ENCODE assay signal across 18 mouse cellular contexts in the genomic region with DNA sequence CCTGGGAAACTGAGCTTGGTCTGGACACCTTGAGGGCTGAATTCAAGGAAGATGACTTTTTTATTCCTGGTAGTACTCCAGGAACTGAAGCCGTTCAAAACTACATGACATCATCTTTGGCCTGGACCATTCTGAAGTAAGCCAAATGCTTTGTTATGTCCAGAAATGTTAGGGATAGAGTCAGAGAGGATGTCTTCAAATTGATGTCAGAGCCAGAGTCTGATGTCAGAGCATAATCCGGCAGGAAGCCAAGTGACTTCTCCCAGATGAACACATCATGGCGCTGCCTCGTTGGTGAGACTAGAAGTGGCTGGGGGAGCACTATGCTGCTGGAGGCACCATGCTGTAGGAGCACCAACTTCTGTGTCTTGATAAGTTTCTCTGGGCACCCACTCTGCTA.
DNase-seq lines count a peak whose midpoint lies in the region; ATAC-seq and TF ChIP-seq lines count a peak whose summit lies in the region.
"Had no signal": no experiment of that assay in that cellular context is flagged by ENCODE, and none has a peak within 500 bp of the region (broad histone marks: within the 10 kb centered on the region; RNA-seq: fewer than 3 reads in every experiment).

No protein-coding gene starts in this region.

- H3K4me3 ChIP-seq in limb, embryonic 14.5 days (replicated peaks; ENCODE audit: low read length): no peak overlapping the region
- no peak overlapping the region for H3K4me3 ChIP-seq in limb, embryonic 10.5 days
- H3K4me3 ChIP-seq in heart, embryonic 16.5 days (ENCODE audit: low read length): no peak overlapping the region
- no peak overlapping the region for H3K4me3 ChIP-seq in kidney, embryonic 14.5 days (ENCODE audit: low read length)
- H3K4me3 ChIP-seq: myocyte had no signal

- no peaks in the 10 kb centered on the region for H3K9me3 ChIP-seq in limb, embryonic 14.5 days (ENCODE audit: control insufficient read depth, low read length)
- H3K9me3 ChIP-seq in limb, embryonic 10.5 days (replicated peaks): no peaks in the 10 kb centered on the region
- no peaks in the 10 kb centered on the region for H3K9me3 ChIP-seq in heart, embryonic 16.5 days (replicated peaks; ENCODE audit: control insufficient read depth, low read length)
- H3K9me3 ChIP-seq in kidney, embryonic 14.5 days (ENCODE audit: control insufficient read depth, low read length): no peaks in the 10 kb centered on the region

- H3K36me3 ChIP-seq in limb, embryonic 14.5 days (ENCODE audit: control insufficient read depth, insufficient read depth, low read length): peaks cover 33% of the 10 kb centered on the region
- peaks cover 68% of the 10 kb centered on the region for H3K36me3 ChIP-seq in limb, embryonic 10.5 days
- H3K36me3 ChIP-seq in heart, embryonic 16.5 days (ENCODE audit: control insufficient read depth, insufficient read depth): peaks cover 38% of the 10 kb centered on the region
- H3K36me3 ChIP-seq in kidney, embryonic 14.5 days (ENCODE audit: control insufficient read depth, insufficient read depth, low read length): peaks cover 23% of the 10 kb centered on the region; the same call in 1 of the 2 replicates

- 87% methylated on average over 4 of the region's 4 CpGs for WGBS in limb, embryonic 14.5 days
- WGBS in limb, embryonic 10.5 days: 88% methylated on average over 4 of the region's 4 CpGs
- WGBS in heart, embryonic 16.5 days: 60% methylated on average over 4 of the region's 4 CpGs
- WGBS in kidney, embryonic 14.5 days: 89% methylated on average over 4 of the region's 4 CpGs

- no peak overlapping the region for H3K27ac ChIP-seq in limb, embryonic 14.5 days (replicated peaks; ENCODE audit: low read depth, low read length)
- no peak overlapping the region for H3K27ac ChIP-seq in limb, embryonic 10.5 days
- H3K27ac ChIP-seq in heart, embryonic 16.5 days (ENCODE audit: low read length): peak overlapping the region; percentile 23; the same call in 1 of the 2 replicates
- H3K27ac ChIP-seq in kidney, embryonic 14.5 days (ENCODE audit: low read depth, low read length): no peak overlapping the region

- H3K4me2 ChIP-seq in limb, embryonic 14.5 days (replicated peaks; ENCODE audit: low read depth, low read length, severe bottlenecking): no peak overlapping the region
- no peak overlapping the region for H3K4me2 ChIP-seq in heart, embryonic 16.5 days (ENCODE audit: low read depth, low read length)
- H3K4me2 ChIP-seq in kidney, embryonic 14.5 days (replicated peaks; ENCODE audit: low read depth, low read length): no peak overlapping the region

- TF ChIP-seq POLR2A in limb, embryonic 14.5 days (IDR thresholded peaks at IDR 0.05; ENCODE audit: borderline replicate concordance, extremely low read depth, insufficient read depth, insufficient read length): no peak

- H3K4me1 ChIP-seq in limb, embryonic 14.5 days (ENCODE audit: control insufficient read depth, insufficient read depth, low read length): peaks cover 11% of the 10 kb centered on the region
- H3K4me1 ChIP-seq in limb, embryonic 10.5 days: peaks cover 14% of the 10 kb centered on the region
- peaks cover 30% of the 10 kb centered on the region for H3K4me1 ChIP-seq in heart, embryonic 16.5 days (ENCODE audit: control insufficient read depth, insufficient read depth, low read length)
- 0 out of 2 replicates have a peak, but pooled peaks cover 4% of the 10 kb centered on the region for H3K4me1 ChIP-seq in kidney, embryonic 14.5 days (ENCODE audit: control insufficient read depth, insufficient read depth, low read length)

- H3K27me3 ChIP-seq in limb, embryonic 14.5 days (ENCODE audit: control insufficient read depth, insufficient read depth, low read length): no peaks in the 10 kb centered on the region
- H3K27me3 ChIP-seq in limb, embryonic 10.5 days (ENCODE audit: low read depth, poor library complexity, severe bottlenecking): no peaks in the 10 kb centered on the region
- no peaks in the 10 kb centered on the region for H3K27me3 ChIP-seq in heart, embryonic 16.5 days (ENCODE audit: control insufficient read depth, insufficient read depth, low read length)
- H3K27me3 ChIP-seq in kidney, embryonic 14.5 days (ENCODE audit: control insufficient read depth, insufficient read depth, low read length): no peaks in the 10 kb centered on the region

- peak; percentile 47 for DNase-seq in limb, embryonic 14.5 days (ENCODE audit: low spot score)
- no peak for DNase-seq in limb, embryonic 10.5 days (ENCODE audit: low spot score)
- DNase-seq in gastrocnemius, adult 8-10 months (ENCODE audit: low spot score in 2 of 2): peak; percentile 53 to 57
- DNase-seq in lung, postnatal 25 days (ENCODE audit: low spot score): peak; percentile 63
- DNase-seq: cerebellum, adult 11-12 months; cerebellum, postnatal 36 days; forebrain, postnatal 0 days; kidney, adult 18-20 months; layer of hippocampus, postnatal 36 days; liver, postnatal 0 days; retina, postnatal 1 day; thymus, postnatal 25 days had no signal

- no peak for ATAC-seq in limb, embryonic 14.5 days (ENCODE audit: low FRiP score, low read depth)
- ATAC-seq in heart, embryonic 16.5 days (replicated peaks; ENCODE audit: extremely low read depth, insufficient read depth, low FRiP score): no peak; the same call in 1 of the 2 replicates
- no peak for ATAC-seq in monocyte, adult 5-6 weeks (replicated peaks; ENCODE audit: insufficient number of reproducible peaks, low FRiP score, low TSS enrichment, poor library complexity, severe bottlenecking)
- no peak for ATAC-seq in kidney, embryonic 14.5 days (ENCODE audit: low FRiP score, low TSS enrichment)
- ATAC-seq in megakaryocyte, adult 5-6 weeks (ENCODE audit: poor library complexity, severe bottlenecking): no peak
- ATAC-seq: forebrain, postnatal 0 days; hindbrain, embryonic 16.5 days; liver, postnatal 0 days had no signal

- H3K9ac ChIP-seq in limb, embryonic 14.5 days (ENCODE audit: low read depth, low read length, severe bottlenecking): no peak overlapping the region
- H3K9ac ChIP-seq in heart, embryonic 16.5 days (ENCODE audit: low read length): no peak overlapping the region
- no peak overlapping the region for H3K9ac ChIP-seq in kidney, embryonic 14.5 days (ENCODE audit: low read depth, low read length)
- H3K9ac ChIP-seq: forebrain, postnatal 0 days; liver, postnatal 0 days had no signal
